Mouse (Mus musculus): ENCODE measurements around the gene Cwc22. TPM values are rescaled to one million over a fixed set of nuclear protein-coding genes. Genes with fewer than 3 reads are reported as not detected.
"Not testable (repeated sequence)": the region's sequence is repeated elsewhere in the genome, so short reads cannot be mapped to it uniquely, and the experiment has no call there.

The Cwc22 gene
- total RNA-seq, 1 experiment from 2014 or later = 121 TPM

DNA sequence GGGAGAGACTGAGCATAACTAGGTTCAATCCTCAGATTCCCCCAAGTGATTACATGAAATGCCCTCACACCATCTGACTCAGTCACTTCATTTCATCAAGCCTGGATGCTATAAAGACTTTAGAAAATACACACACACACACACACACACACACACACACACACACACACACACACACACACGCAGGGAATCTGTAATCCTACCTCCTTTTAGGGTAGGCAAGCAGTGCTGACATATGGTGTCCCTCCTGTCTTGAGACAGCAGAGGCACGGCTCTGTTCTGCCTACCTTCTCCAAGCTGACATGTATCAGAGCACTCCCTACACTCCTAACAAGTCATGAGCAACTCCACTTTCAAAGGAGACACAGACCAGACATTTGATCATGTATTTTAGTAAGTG lies 32.5 kb downstream of the Cwc22 start:
- ATAC-seq (replicated peaks in 1 of 2; ENCODE audit: insufficient read depth in 1 of 2, low FRiP score in 2 of 2, low TSS enrichment in 1 of 2, low read depth in 1 of 2, poor library complexity in 2 of 2, severe bottlenecking in 2 of 2) = no peak

DNA sequence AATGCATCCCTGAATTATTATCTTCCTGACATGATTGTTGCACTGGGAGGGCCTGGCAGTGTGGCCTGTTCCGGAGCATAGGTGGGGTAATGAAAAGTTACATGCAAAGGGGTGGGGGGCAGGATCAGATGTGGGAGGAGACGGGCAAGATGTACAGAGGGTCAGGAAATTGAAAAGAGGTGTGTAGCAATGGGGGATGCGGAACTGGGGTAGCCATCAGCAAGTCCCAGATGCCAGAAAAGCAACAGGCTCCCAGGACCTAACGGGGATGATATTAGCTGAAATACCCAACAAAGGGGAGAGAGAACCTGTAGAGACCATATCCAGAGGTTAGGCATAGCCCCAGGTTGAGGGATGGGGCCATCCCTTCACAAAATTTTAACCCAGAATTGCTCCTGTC lies 34.0 kb downstream of the Cwc22 start:
- no peak for ATAC-seq (replicated peaks in 1 of 2; ENCODE audit: insufficient read depth in 1 of 2, low FRiP score in 2 of 2, low TSS enrichment in 1 of 2, low read depth in 1 of 2, poor library complexity in 2 of 2, severe bottlenecking in 2 of 2)

DNA sequence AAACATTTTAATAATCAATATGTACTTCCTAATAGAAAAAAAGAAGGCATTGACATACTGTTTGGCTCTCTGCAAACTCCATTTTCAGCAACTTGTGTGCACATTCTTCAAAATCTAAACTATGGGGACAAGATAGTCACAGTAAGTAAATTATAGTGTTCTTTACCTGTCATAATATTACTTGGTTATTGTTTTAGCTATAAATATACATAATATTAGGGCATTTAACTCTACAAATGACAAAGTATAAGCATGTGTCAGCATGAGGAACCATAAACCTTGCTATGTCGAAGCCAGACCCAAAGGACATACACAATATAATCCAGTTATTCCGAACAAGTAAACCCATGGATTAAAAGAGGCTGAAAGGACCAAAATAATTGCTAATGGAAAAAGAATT lies 34.7 kb downstream of the Cwc22 start:
- ATAC-seq (replicated peaks in 1 of 2; ENCODE audit: insufficient read depth in 1 of 2, low FRiP score in 2 of 2, low TSS enrichment in 1 of 2, low read depth in 1 of 2, poor library complexity in 2 of 2, severe bottlenecking in 2 of 2) = no peak

DNA sequence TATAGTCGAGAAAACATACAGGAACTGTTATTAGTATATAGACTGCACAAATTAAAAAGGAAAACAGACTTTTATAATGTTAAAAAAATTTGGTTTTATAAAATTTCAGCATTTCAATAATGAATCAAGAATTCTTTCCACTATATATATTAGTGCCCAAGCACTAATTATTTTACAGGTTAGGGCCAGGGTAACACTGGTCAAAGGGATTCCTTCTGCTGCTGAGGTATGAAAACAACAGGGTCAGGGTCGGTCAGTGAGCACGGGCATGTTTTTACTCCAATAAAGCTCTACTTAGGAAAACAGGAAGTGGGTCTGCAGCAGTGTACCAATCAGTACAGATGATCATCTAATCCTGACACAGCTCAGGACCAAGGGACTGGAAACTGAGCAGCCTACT lies 36.0 kb downstream of the Cwc22 start:
- ATAC-seq (replicated peaks in 1 of 2; ENCODE audit: insufficient read depth in 1 of 2, low FRiP score in 2 of 2, low TSS enrichment in 1 of 2, low read depth in 1 of 2, poor library complexity in 2 of 2, severe bottlenecking in 2 of 2) = no peak

DNA sequence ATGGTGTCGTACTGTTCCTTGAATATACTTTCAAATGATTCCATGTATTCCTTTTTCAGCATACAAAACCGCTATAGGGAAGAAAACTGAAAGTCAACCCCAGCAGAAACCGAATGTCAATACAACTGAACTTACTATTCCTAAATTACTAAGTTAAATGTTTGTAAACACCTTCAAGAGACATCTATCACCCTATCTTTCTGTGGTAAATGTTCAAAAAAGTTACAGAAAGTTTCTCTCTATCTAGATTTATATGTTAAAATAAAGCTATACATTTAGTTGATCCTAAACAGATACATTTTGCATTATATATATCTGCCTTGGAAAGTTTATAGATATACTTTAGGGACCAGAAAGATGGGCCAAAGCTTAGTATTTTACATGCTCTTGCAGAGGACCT lies 39.0 kb downstream of the Cwc22 start:
- no peak for ATAC-seq (replicated peaks in 1 of 2; ENCODE audit: insufficient read depth in 1 of 2, low FRiP score in 2 of 2, low TSS enrichment in 1 of 2, low read depth in 1 of 2, poor library complexity in 2 of 2, severe bottlenecking in 2 of 2)

DNA sequence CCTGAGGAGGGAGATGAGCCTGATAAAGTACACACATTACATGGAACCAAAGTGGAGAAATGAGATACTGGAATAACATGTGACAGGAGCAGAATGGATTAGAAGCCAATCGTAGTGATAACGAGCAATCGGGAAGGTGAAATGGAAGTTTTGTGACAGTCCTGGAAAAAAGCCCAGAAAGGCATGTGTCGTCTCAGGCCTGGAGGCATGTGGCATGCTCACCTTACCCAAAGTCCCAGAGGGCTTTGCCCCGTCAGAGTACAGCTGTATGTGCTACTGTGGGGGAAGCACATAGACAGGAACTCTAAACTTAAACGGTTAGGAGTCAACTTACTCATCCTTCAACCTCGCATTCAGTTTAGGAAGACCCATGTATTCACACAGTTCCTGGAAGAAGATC lies 41.2 kb downstream of the Cwc22 start:
- ATAC-seq (replicated peaks in 1 of 2; ENCODE audit: insufficient read depth in 1 of 2, low FRiP score in 2 of 2, low TSS enrichment in 1 of 2, low read depth in 1 of 2, poor library complexity in 2 of 2, severe bottlenecking in 2 of 2) = no peak

DNA sequence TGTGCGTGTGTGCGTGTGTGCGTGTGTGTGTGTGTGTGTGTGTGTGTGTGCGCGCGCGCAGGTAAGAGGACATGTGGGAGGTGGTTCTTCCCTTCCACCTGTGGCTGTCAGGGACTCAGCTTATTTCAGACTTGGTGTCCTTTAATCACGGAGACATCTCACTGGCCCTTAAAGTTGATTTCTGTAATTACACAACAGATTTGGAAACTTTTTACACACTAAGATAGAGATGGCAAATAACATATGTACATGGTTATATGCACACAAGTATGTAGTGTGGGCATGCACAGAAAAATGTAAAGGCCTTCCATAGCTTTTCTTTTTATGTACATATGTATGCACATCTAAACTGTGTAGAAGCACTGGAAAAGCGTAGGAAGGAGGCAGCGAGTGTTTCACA lies 41.7 kb downstream of the Cwc22 start:
- ATAC-seq (replicated peaks in 1 of 2; ENCODE audit: insufficient read depth in 1 of 2, low FRiP score in 2 of 2, low TSS enrichment in 1 of 2, low read depth in 1 of 2, poor library complexity in 2 of 2, severe bottlenecking in 2 of 2) = no peak

DNA sequence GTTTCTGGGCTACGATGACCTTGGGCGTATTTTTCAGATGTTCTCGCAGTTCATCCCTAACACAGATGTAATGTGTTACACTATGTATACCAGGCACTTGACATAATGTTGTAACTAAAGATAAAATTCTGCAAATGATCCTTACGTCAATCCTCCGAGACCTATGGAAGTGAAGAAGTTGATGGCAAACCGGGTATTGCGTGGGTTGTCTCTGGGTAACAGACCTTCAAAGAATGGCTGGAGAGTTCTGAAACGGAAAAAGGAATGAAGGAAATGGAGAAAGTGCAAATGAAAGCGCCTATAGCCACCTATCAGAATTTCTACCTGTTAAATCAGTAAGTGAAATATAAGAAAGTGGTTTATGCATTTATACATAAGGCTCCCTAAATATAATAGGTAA lies 42.2 kb downstream of the Cwc22 start:
- no peak for ATAC-seq (replicated peaks in 1 of 2; ENCODE audit: insufficient read depth in 1 of 2, low FRiP score in 2 of 2, low TSS enrichment in 1 of 2, low read depth in 1 of 2, poor library complexity in 2 of 2, severe bottlenecking in 2 of 2)

DNA sequence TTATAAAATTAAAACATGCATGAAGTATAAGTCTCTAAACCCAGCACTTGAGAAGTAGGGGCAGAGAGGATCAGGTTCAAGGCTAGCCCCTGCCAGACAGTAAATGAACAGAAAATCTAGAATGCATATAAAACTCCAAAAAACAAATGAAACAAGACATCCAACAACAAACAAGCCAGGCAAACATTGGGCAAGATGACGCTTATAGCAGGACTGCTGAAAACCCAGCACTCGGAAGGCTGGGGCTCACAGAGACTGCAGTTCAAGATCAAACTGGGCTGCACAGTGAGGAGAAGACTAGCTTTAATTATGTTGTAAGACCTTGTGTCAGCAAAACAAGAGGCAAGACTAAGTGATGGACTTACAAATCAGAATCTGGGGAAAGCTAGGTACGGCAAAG lies 43.1 kb downstream of the Cwc22 start:
- ATAC-seq (replicated peaks in 1 of 2; ENCODE audit: insufficient read depth in 1 of 2, low FRiP score in 2 of 2, low TSS enrichment in 1 of 2, low read depth in 1 of 2, poor library complexity in 2 of 2, severe bottlenecking in 2 of 2) = no peak

DNA sequence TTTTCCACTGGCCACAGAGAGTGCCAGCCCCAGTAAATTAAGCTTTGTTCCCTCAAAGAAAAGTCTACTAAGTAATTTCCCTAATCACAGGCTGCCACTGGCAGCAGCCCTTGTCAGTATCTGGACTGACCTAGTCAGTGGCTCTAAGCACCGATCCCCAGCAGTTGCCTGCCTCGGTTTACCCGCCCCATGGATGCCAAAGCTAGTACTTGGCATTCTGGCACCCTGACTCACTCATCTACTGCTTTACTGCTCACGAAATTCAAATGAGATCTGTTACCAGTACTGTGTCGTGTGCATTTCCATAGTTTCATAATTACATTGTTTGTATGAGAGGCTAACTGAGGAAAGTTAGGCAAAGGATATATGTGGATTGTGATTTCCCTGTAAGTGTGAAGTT lies 44.9 kb downstream of the Cwc22 start:
- ATAC-seq (replicated peaks in 1 of 2; ENCODE audit: insufficient read depth in 1 of 2, low FRiP score in 2 of 2, low TSS enrichment in 1 of 2, low read depth in 1 of 2, poor library complexity in 2 of 2, severe bottlenecking in 2 of 2) = no peak

DNA sequence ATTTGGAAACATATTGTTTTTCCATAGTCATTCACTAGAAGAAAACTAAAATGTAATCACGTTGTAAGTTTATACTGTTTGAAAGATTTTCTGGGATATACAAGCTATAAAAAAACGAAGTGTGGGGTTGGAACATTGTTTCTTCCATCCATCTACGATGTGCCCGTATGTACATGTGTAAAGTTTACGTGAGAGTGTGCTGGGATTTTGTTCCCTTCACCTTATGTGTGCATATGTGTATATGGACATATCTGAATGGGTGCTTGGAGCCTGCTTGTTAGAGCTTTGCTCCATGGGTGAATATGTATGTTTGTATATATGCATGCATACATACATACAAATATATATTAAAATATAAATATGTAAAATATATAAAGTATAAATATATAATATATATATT lies 45.4 kb downstream of the Cwc22 start:
- no peak for ATAC-seq (replicated peaks in 1 of 2; ENCODE audit: insufficient read depth in 1 of 2, low FRiP score in 2 of 2, low TSS enrichment in 1 of 2, low read depth in 1 of 2, poor library complexity in 2 of 2, severe bottlenecking in 2 of 2)

DNA sequence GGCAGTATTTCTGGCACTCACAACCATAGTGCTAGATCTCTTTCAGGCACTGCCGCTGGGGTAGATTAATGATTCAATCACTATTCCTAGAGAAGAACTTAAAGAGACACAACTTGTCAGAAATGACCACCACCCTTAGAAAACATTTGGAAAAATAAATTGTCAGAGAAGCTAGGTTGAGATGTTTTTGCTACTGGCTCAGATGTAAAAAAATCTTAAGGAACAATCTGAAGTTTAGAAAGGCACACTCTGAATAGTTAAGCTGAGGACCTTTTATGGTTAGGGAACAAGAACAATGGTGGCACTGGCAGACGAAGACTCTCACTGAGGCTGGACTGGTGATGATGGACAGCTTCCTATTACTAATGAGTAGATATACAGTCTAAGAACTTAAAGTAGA lies 46.1 kb downstream of the Cwc22 start:
- no peak for ATAC-seq (replicated peaks in 1 of 2; ENCODE audit: insufficient read depth in 1 of 2, low FRiP score in 2 of 2, low TSS enrichment in 1 of 2, low read depth in 1 of 2, poor library complexity in 2 of 2, severe bottlenecking in 2 of 2)

DNA sequence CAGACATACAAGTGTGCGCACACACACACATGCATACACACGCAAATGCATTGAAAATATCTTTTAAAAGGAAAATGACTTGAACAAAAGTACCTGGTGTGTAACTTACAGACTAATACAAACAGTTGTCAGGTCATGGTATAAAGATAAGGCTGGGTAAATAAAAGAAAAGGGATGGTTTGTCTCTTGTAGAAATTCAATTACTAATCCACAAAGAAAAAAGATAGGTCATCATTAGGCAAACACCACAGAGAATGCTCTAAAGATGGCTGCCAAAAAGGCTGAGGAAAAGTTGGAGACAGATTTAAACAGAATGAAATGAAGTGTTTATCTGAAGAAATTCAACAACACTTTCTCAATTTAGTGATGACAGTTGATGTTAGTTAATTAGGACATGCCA lies 47.7 kb downstream of the Cwc22 start:
- no peak for ATAC-seq (replicated peaks in 1 of 2; ENCODE audit: insufficient read depth in 1 of 2, low FRiP score in 2 of 2, low TSS enrichment in 1 of 2, low read depth in 1 of 2, poor library complexity in 2 of 2, severe bottlenecking in 2 of 2)

DNA sequence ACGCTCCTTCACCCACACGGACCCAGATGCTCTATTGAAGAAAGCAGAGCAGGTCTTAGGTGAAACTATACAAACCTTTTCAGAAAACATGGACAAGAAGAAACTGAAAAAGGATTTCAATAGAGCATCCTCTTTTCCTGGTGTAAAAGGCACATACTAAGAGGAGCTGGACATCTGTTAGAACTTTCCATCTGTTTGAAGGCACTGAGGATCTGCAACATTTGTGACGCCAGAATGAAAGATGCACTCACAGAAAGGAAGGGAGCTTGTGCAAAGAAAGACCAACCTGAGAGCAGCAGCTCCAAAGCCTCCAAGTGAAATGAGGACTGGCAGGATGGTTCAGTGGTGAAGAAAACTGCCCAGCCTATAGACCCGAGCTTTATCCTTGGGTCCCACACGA lies 48.2 kb downstream of the Cwc22 start:
- ATAC-seq (replicated peaks in 1 of 2; ENCODE audit: insufficient read depth in 1 of 2, low FRiP score in 2 of 2, low TSS enrichment in 1 of 2, low read depth in 1 of 2, poor library complexity in 2 of 2, severe bottlenecking in 2 of 2) = no peak

DNA sequence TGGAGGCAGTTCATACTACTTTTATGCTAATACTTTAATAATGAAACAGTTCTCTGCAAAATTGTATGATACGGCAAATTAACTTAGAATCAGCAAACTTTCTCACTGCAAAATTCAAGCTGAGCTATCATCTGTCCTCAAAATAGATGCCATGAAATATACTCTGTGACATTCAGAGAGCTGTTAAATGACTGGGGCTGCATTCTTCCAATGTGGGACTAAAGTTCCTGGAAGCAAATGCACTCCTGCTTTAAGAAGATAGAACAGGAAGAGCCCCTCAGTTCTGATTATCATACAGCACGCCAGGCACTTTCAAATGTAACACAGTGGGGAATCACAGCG lies 48.6 kb downstream of the Cwc22 start:
- ATAC-seq (replicated peaks in 1 of 2; ENCODE audit: insufficient read depth in 1 of 2, low FRiP score in 2 of 2, low TSS enrichment in 1 of 2, low read depth in 1 of 2, poor library complexity in 2 of 2, severe bottlenecking in 2 of 2) = no peak

DNA sequence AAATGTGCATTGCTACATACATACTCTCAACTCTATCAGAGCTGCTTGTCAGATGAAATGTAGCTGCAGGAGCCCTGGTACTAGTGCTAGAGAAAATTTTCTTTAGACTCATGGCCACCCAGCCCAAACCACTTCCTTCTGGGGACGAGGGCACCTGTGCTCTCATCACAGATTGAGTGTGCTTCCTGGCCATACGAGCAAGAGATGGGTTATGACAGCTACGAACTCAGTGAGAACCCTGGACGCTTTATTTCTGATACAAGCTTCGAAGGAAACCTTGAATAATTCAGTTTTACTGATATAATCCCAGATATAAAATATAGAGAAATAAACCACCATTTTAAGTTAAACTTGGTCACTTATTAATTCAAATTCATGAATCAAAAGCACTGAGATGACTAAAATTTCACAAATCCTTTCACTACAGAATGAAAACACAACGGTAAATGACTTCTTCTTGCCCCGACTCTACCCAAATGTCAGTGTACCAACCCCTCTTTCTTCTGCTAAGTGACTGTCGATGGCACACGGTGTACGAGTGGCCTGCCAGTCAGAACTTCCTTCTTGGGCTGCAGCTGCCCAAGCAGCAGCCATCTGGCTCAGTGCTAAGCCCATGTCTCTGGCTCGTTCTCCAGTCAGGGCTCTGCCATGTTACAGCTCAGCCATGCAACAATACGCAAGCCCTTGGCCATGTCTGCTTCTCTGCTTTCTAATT lies 49.2 kb downstream of the Cwc22 start:
- ATAC-seq (replicated peaks in 1 of 2; ENCODE audit: insufficient read depth in 1 of 2, low FRiP score in 2 of 2, low TSS enrichment in 1 of 2, low read depth in 1 of 2, poor library complexity in 2 of 2, severe bottlenecking in 2 of 2) = no peak

DNA sequence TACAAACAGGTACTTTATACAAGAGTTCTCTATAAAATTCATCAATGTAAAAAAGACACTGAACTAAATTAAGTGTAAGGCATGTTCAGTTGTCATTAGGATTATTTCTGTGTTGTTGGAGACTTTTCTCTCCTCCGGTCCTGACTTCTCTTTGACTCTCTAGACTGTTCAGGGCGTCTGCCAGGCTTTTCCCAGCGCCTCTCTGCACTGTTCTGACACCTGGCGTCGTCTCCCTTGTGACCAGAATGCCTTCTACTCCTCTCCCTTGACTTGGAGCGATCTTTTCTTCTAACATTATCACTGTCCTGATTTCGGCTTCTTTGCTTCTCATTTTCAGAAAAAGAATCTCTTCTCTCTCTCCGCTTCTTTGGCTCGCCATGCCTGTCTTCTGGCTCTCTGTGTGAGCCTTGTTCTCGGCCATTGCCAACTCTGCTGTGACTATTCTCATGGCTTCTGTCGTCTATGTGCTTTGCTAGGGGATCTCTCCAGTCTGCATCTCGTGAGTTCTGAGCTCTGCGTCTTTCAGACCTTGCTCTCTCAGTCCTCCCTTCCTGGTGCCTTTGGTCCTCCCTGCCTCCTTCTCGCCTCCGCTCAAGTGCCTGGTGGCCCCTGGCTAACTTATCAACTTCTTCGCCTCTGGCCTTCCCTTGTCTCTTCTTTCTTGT lies 50.1 kb downstream of the Cwc22 start:
- not testable (repeated sequence) for ATAC-seq (replicated peaks in 1 of 2; ENCODE audit: insufficient read depth in 1 of 2, low FRiP score in 2 of 2, low TSS enrichment in 1 of 2, low read depth in 1 of 2, poor library complexity in 2 of 2, severe bottlenecking in 2 of 2)

DNA sequence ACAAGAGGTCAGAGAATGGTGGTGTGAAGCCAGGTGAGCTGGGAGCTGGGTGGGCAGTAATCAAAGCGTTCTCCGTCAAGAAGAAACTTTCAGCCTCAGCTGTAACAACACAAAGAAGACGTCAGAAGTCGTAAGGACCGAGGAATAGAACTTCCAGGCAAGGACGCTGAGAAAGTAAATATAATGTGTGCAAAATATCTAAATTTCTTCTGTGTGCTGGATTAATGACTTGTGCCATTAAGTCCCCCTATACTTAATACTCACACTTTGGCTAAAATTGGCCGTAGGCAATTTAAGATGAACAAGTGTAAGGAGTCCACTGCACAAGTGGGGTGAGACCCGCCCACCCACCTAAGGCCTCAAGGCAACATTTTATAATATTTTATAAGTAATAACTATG lies 51.3 kb downstream of the Cwc22 start:
- ATAC-seq (replicated peaks in 1 of 2; ENCODE audit: insufficient read depth in 1 of 2, low FRiP score in 2 of 2, low TSS enrichment in 1 of 2, low read depth in 1 of 2, poor library complexity in 2 of 2, severe bottlenecking in 2 of 2) = no peak

DNA sequence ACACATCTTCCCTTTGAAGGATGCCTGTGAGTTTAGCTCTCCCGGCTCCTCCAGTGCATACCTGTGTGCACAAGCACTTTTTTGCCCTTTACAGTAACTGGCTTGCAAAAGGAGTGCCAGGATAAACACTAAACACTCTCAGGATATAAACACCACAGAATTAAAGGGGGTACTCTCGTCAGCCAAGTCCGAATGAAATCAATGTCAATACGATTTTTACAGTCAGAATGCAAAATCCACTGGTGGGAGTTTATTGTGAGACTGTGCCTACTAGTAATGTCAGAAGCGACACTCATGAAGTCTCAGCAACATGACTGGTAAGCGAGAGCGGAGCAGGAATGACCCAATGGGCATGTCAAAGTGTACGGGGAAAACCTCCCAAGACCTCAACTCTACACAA lies 52.7 kb downstream of the Cwc22 start:
- no peak for ATAC-seq (replicated peaks in 1 of 2; ENCODE audit: insufficient read depth in 1 of 2, low FRiP score in 2 of 2, low TSS enrichment in 1 of 2, low read depth in 1 of 2, poor library complexity in 2 of 2, severe bottlenecking in 2 of 2)

All from hematopoietic stem cell, adult 5-6 weeks (primary cell).